Mouse (Mus musculus) Patski (cell line): ENCODE data around the gene Eef2. TPM values are rescaled to one million over a fixed set of nuclear protein-coding genes. Genes with fewer than 3 reads are reported as not detected.

Experiments used
- ATAC-seq: fragments of 100-300 bp; one replicate; pipeline ENCODE4 v1.8.0; 2021
- CTCF ChIA-PET: fragments of 350-600 bp; sonication (Branson Sonifier 250); formaldehyde crosslinking; loops from one replicate; lab custom pipeline; 2022; ENCODE audit warnings: inconsistent platforms; lab: Charles Lee
- POLR2A ChIA-PET: fragments of 350-600 bp; sonication (Branson Sonifier 250); formaldehyde crosslinking; loops from one replicate; lab custom pipeline; 2022; ENCODE audit warnings: antibody characterized with exemption, inconsistent platforms; lab: Charles Lee
- DNase-seq: peaks from one replicate; pipeline ENCODE4 v3.0.0-alpha.2; 2011; ENCODE audit warnings: low read depth, low spot score
- H3K27me3 ChIP-seq: fragments of 371-371 bp; one replicate; pipeline ENCODE4 v1.5.1; 2021
- CTCF ChIP-seq: fragments of 100-300 bp; IDR thresholded peaks from one replicate; pipeline ENCODE4 v1.5.1; 2021
- in situ Hi-C: fragments of 300-500 bp; cut with MboI; formaldehyde crosslinking; loops from 3 replicates; pipeline ENCODE4 v1.11.1; 2018; ENCODE audit warnings: low pct_unique_long_range_greater_than_20kb, mixed read lengths
- polyA plus RNA-seq: library from polyadenylated mRNA; unstranded; gene quantifications from one replicate; pipeline ENCODE4 v1.2.3, GENCODE M21; 2021

Eef2 gene
- polyA plus RNA-seq, 1 experiment from 2014 or later, result 1,798 TPM

DNA sequence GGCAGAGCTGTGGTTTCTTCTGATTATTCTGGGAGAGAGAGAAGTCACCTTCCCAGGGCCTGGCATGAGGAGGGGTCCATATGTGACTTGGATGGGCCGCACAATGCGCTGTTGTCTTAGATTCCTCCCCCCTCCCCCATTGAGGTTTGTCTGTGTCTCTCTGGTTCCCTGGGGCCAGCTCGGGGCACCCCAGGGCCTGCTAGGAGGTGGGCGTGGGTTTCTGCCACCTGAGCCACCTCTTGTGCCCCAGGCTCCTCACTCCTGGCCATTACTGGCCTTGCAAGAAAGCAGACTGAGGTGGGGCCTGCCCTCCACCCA lies 36.9 kb upstream of the Eef2 start:
- TF ChIP-seq CTCF, result no peak
- ChIA-PET POLR2A (interaction anchor here (1.4 kb wide), 1 partner anchor 13 kb away, joined by 3 read pairs; no protein-coding TSS in a partner anchor), CTCF (no interaction called here)

DNA sequence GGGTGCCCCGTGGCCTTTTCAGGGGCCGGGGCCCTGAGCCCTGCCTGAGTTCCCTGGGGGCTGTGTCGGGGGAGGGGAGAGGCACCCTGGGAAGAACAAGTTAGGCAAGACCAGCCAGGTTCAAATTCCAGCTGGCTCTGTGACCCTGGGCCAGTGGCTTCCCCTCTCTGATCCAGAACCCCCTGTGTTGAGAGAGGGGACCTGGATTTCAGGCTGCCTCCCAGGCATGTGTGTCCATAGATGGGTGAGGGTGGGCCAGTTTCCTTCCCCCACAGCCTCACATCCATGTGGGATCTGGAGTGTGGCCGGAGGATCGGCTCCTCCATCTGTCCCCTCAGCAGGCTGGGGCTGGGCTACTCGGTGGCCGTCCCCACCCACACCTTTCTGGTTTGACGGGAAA lies 36.4 kb upstream of the Eef2 start:
- CTCF ChIA-PET, result no interaction called here
- in situ Hi-C loops, result no loop called here
- no peak for ATAC-seq
- DNase-seq, result no peak
- no peak for TF ChIP-seq CTCF
- POLR2A ChIA-PET, result interaction anchor here (1.4 kb wide), 1 partner anchor 12 kb away, joined by 3 read pairs; no protein-coding TSS in a partner anchor
- H3K27me3 ChIP-seq, result no peaks in the 10 kb centered on the region

More for the DNA sequence above, 36.9 kb upstream of the Eef2 start:
- in situ Hi-C loops, result no loop called here
- ATAC-seq (no peak), DNase-seq (no peak)
- no peaks in the 10 kb centered on the region for H3K27me3 ChIP-seq

DNA sequence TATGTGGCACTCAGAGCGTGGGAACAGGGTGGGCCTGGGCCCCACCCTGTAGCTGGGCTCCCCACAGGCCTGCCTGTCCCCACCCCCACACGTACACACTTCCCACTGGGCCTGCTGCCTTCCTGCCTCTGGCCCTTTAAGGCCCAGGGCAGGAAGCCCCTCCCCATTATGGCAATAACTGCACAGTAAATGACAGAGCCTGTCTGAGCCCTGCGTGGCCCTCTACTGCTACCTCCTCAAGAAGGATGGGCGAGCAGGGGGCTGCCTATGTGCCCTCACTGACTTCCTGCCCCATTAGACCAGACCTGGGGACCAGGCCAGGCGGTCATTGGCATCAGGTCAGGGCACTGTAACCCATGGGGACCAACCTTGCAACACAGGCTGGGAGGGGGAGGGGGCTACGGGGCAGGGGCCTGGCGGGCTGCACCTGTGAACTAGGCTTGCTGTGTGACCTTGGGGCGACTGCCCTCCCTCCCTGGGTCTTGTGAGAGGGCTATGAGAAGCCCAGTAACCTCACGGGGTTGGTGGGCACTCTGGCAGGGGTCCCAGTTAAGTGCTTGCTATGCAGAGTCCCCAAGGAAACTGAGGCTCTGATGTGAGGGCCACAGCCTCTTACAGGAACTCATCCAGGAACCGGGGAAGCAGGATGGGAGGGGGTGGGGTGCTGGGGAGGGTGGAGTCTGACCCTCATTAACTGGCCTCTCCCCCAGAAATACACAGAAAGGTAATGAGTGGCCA lies 35.5 kb upstream of the Eef2 start:
- in situ Hi-C loops, result no loop called here
- POLR2A ChIA-PET, result interaction anchor here (1.0 to 1.6 kb wide), 2 partner anchors 9 to 11 kb away, joined by 3 to 4 read pairs; no protein-coding TSS in a partner anchor
- CTCF ChIA-PET, result no interaction called here
- TF ChIP-seq CTCF, result no peak
- ATAC-seq (no peak), DNase-seq (no peak)
- no peaks in the 10 kb centered on the region for H3K27me3 ChIP-seq

DNA sequence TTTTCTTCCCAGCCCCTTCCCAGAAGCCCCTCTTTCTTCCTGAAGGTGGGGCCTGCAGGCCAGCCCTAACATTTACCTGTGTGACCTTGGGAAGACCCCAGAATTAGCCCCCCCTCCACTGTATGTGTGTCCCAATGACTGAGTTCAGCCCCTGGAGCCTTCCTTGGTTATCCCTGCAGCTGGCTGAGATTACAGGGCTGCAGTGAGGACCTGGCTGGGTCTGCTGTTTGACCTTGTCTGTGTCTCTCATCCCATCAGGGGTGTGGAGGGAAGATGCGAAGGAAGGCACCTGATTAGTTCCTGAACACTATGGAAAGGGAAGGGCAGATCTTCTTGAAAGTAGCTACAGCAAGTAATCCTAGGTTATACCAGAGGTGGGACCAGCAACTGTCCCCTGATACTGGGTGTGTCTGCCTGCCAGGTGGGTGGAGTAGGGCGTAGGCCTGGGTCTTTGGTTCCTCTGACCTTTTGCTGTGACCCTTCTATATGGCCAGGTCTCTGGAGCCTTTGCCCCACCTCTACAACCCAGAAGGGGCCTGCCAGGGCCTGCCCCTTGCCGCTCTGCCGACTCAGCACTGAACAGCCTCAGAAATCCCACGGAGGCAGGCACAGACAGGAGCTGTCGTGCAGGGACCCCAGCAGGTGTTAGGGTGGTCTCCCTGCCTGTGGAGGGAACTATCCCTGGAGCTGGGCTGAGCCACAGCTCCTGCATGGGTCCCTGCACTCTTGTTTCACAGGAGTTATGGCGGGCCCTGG lies 34.8 kb upstream of the Eef2 start:
- H3K27me3 ChIP-seq, result no peaks in the 10 kb centered on the region
- no peak for TF ChIP-seq CTCF
- ChIA-PET CTCF (no interaction called here), POLR2A (interaction anchor here (0.7 to 1.6 kb wide), 3 partner anchors 9 to 46 kb away, joined by 3 to 4 read pairs (median 4); no protein-coding TSS in a partner anchor)
- ATAC-seq (no peak), DNase-seq (no peak)
- in situ Hi-C loops, result no loop called here

DNA sequence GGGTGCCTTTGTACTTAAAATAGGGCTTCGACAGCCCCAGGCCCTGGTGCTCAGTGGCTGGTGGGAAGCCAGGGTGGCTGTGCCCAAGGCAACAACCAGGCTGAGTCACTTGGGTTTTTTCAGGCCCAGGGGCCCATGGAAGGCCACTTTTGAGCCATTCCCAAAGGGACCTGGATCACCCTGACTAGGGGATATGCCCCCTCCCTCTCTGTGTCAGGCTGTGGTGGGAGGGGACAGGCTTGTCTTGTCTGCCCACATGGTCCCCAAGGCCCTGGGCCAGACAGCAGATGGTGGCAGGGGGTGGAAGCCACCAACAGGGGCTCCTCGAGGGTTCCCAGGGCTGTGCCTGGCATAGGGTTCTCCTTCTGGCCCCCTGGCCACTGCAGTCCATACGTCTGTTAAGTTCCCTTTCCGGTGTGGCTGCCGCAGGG lies 33.9 kb upstream of the Eef2 start:
- CTCF ChIA-PET, result no interaction called here
- no peaks in the 10 kb centered on the region for H3K27me3 ChIP-seq
- in situ Hi-C loops, result no loop called here
- no peak for TF ChIP-seq CTCF
- POLR2A ChIA-PET, result interaction anchor here (0.7 to 1.6 kb wide), 3 partner anchors 10 to 47 kb away, joined by 4 read pairs; no protein-coding TSS in a partner anchor
- no peak for ATAC-seq
- no peak for DNase-seq

DNA sequence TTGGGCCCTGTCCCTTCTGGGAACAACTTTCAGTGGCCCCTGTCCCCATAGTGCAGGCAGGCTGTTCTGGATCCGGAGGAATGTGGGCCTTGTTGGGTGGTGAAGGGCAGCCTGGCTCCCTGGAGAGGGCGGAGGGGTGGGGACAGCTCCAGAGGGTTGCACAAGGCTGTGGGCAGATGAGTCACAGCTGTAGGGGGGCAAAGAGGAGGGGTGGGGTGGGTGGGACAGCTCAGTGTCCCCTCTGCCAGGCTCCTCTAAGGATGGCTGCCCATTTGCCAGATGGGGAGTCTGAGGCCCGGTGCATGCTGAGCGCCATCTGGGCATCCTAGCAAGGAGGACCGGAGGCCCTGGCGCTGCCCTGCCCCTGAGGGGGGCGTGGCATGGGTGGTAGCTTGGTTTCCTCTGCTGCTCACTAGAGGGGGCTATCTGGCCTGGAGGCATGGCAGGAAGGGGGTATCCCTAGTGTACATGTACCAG lies 33.2 kb upstream of the Eef2 start:
- peak; percentile 30 for DNase-seq
- ChIA-PET CTCF (no interaction called here), POLR2A (interaction anchor here (0.8 kb wide), 1 partner anchor 26 kb away, joined by 4 read pairs; no protein-coding TSS in a partner anchor)
- in situ Hi-C loops, result no loop called here
- ATAC-seq, result peak; percentile 4
- TF ChIP-seq CTCF, result no peak
- H3K27me3 ChIP-seq, result no peaks in the 10 kb centered on the region

DNA sequence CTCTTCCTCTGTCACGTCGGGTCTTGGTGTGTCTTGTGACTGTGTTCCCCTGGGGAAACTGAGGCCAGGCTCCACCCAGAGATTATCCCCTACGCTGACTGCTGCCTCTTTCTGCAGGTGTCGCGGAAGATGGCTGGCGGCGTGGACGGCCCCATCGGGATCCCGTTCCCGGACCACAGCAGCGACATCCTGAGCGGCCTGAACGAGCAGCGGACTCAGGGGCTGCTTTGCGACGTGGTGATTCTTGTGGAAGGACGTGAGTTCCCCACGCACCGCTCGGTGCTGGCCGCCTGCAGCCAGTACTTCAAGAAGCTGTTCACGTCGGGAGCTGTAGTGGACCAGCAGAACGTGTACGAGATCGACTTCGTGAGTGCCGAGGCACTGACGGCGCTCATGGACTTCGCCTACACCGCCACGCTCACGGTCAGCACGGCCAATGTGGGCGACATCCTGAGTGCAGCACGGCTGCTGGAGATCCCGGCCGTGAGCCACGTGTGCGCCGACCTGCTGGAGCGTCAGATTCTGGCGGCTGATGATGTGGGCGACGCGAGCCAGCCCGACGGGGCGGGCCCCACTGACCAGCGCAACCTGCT lies 32.5 kb upstream of the Eef2 start:
- ChIA-PET CTCF (no interaction called here), POLR2A (no interaction called here)
- in situ Hi-C loops, result no loop called here
- H3K27me3 ChIP-seq, result no peaks in the 10 kb centered on the region
- no peak for TF ChIP-seq CTCF
- ATAC-seq (no peak), DNase-seq (no peak)

DNA sequence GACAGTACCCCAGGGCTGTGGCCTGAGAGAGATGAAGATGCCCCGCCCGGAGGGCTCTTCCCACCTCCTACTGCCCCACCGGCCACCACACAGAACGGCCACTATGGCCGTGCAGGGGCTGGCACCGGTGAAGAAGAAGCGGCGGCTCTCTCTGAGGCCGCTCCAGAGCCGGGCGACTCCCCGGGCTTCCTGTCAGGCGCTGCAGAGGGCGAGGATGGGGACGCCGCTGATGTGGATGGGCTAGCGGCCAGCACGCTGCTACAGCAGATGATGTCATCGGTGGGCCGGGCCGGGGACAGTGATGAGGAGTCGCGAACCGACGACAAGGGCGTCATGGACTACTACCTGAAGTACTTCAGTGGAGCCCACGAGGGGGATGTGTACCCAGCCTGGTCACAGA lies 31.8 kb upstream of the Eef2 start:
- H3K27me3 ChIP-seq, result no peaks in the 10 kb centered on the region
- ATAC-seq (no peak), DNase-seq (no peak)
- no peak for TF ChIP-seq CTCF
- ChIA-PET POLR2A (no interaction called here), CTCF (no interaction called here)
- in situ Hi-C loops, result no loop called here

DNA sequence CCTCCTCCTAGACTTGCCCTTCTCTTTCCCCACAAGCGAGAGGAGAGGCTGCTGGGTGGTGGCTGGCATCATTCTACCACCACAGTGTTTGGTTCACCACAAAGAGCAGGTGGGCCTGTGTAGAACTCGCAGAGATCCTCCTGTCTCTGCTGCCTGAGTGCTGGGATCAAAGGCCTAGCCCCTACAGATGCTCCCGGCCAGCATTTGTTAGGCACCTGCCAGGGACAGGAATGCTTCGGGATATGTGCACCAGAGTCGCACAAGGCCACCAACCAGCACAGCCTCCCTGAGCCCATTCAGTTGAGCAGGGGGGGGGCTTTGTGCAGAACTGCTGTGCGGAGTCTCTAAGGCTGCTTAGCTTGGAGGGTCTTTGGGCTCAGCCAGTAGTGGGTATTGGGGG lies 31.1 kb upstream of the Eef2 start:
- in situ Hi-C loops, result no loop called here
- ChIA-PET POLR2A (no interaction called here), CTCF (no interaction called here)
- ATAC-seq (no peak), DNase-seq (no peak)
- H3K27me3 ChIP-seq, result no peaks in the 10 kb centered on the region
- no peak for TF ChIP-seq CTCF

DNA sequence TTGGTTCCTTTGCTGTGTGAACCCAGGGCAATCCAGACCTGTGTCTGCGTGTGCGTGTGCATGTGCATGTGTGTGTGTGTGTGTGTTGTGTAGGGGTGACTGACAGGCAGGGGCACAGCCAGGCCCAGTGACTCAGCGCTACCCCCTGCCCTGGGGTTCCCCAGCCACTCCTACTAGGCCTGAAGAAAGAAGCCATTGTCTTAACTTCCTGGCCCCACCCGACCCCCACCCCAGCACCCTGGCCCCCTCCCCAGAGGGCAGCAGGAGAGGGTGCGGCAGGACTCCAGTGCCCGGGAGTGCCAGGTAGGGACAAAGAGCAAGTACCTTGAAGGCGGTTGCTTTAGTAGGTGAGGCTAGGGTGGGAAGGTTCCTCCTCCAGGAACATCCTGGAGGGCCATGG lies 30.7 kb upstream of the Eef2 start:
- ChIA-PET POLR2A (interaction anchor here (1.1 kb wide), 1 partner anchor 21 kb away, joined by 3 read pairs; no protein-coding TSS in a partner anchor), CTCF (no interaction called here)
- no peaks in the 10 kb centered on the region for H3K27me3 ChIP-seq
- ATAC-seq (no peak), DNase-seq (no peak)
- no peak for TF ChIP-seq CTCF
- in situ Hi-C loops, result no loop called here
